Mouse (Mus musculus): ENCODE measurements around the gene Mrpl33. TPM values are rescaled to one million over a fixed set of nuclear protein-coding genes. Genes with fewer than 3 reads are reported as not detected.

The Mrpl33 gene
- total and polyA plus RNA-seq, 2 experiments: 11.5 to 65.1 TPM

GRCm38 (mm10) chr5:31598121-31598520 lies 1.4 kb downstream of the Mrpl33 start:
- 84% methylated on average over 7 of the region's 7 CpGs for WGBS
- H3K27ac ChIP-seq (replicated peaks; ENCODE audit: insufficient read depth, low read depth, low read length): no peak overlapping the region
- TF ChIP-seq POLR2A (IDR thresholded peaks at IDR 0.05; ENCODE audit: extremely low read depth, insufficient read depth, low read length) (no peak), CTCF (IDR thresholded peaks at IDR 0.05; ENCODE audit: low read depth, low read length) (no peak)

GRCm38 (mm10) chr5:31598579-31598978 lies 1.8 kb downstream of the Mrpl33 start:
- Histone ChIP-seq H3K36me3 (ENCODE audit: control insufficient read depth, insufficient read depth, low read length) (no peaks in the 10 kb centered on the region), H3K79me2 (ENCODE audit: control insufficient read depth, insufficient read depth, low read length) (no peaks in the 10 kb centered on the region), H3K4me1 (ENCODE audit: control insufficient read depth, insufficient read depth, low read length) (no peaks in the 10 kb centered on the region), H3K27ac (replicated peaks; ENCODE audit: insufficient read depth, low read depth, low read length) (no peak overlapping the region), H3K4me3 (ENCODE audit: insufficient read depth, low read depth, low read length) (no peak overlapping the region), H3K27me3 (ENCODE audit: control insufficient read depth, insufficient read depth, low read length) (no peaks in the 10 kb centered on the region), H3K9ac (ENCODE audit: low read depth, low read length) (no peak overlapping the region)
- 76% methylated on average over 4 of the region's 4 CpGs for WGBS
- peak; percentile 48 for TF ChIP-seq CTCF (IDR thresholded peaks at IDR 0.05; ENCODE audit: low read depth, low read length)
- TF ChIP-seq POLR2A (IDR thresholded peaks at IDR 0.05; ENCODE audit: extremely low read depth, insufficient read depth, low read length): no peak
- peak; percentile 8 for DNase-seq (ENCODE audit: extremely low read depth, low read depth, low spot score)

More at GRCm38 (mm10) chr5:31598121-31598520, 1.4 kb downstream of the Mrpl33 start:
- H3K27me3 ChIP-seq (ENCODE audit: control insufficient read depth, insufficient read depth, low read length): no peaks in the 10 kb centered on the region
- no peak for DNase-seq (ENCODE audit: extremely low read depth, low read depth, low spot score)
- H3K9ac ChIP-seq (ENCODE audit: low read depth, low read length): no peak overlapping the region
- H3K79me2 ChIP-seq (ENCODE audit: control insufficient read depth, insufficient read depth, low read length): no peaks in the 10 kb centered on the region
- H3K4me3 ChIP-seq (ENCODE audit: insufficient read depth, low read depth, low read length): no peak overlapping the region
- no peaks in the 10 kb centered on the region for H3K4me1 ChIP-seq (ENCODE audit: control insufficient read depth, insufficient read depth, low read length)
- no peaks in the 10 kb centered on the region for H3K36me3 ChIP-seq (ENCODE audit: control insufficient read depth, insufficient read depth, low read length)

GRCm38 (mm10) chr5:31599161-31599560 lies 2.4 kb downstream of the Mrpl33 start:
- no peaks in the 10 kb centered on the region for H3K27me3 ChIP-seq (ENCODE audit: control insufficient read depth, insufficient read depth, low read length)
- no peak overlapping the region for H3K27ac ChIP-seq (replicated peaks; ENCODE audit: insufficient read depth, low read depth, low read length)
- no peak for DNase-seq (ENCODE audit: extremely low read depth, low read depth, low spot score)
- peak; percentile 12; the same call in 1 of the 2 replicates for TF ChIP-seq CTCF (IDR thresholded peaks at IDR 0.05; ENCODE audit: low read depth, low read length)
- no peak for TF ChIP-seq POLR2A (IDR thresholded peaks at IDR 0.05; ENCODE audit: extremely low read depth, insufficient read depth, low read length)
- no peak overlapping the region for H3K9ac ChIP-seq (ENCODE audit: low read depth, low read length)
- H3K4me3 ChIP-seq (ENCODE audit: insufficient read depth, low read depth, low read length): no peak overlapping the region
- H3K4me1 ChIP-seq (ENCODE audit: control insufficient read depth, insufficient read depth, low read length): no peaks in the 10 kb centered on the region
- no peaks in the 10 kb centered on the region for H3K79me2 ChIP-seq (ENCODE audit: control insufficient read depth, insufficient read depth, low read length)
- 95% methylated on average over 2 of the region's 2 CpGs for WGBS
- no peaks in the 10 kb centered on the region for H3K36me3 ChIP-seq (ENCODE audit: control insufficient read depth, insufficient read depth, low read length)

GRCm38 (mm10) chr5:31601162-31601722 lies 4.5 kb downstream of the Mrpl33 start:
- Histone ChIP-seq H3K4me1 (ENCODE audit: control insufficient read depth, insufficient read depth, low read length) (no peaks in the 10 kb centered on the region), H3K4me3 (ENCODE audit: insufficient read depth, low read depth, low read length) (no peak overlapping the region), H3K9ac (ENCODE audit: low read depth, low read length) (no peak overlapping the region), H3K27me3 (ENCODE audit: control insufficient read depth, insufficient read depth, low read length) (no peaks in the 10 kb centered on the region), H3K27ac (replicated peaks; ENCODE audit: insufficient read depth, low read depth, low read length) (no peak overlapping the region), H3K36me3 (ENCODE audit: control insufficient read depth, insufficient read depth, low read length) (no peaks in the 10 kb centered on the region), H3K79me2 (ENCODE audit: control insufficient read depth, insufficient read depth, low read length) (no peaks in the 10 kb centered on the region)
- TF ChIP-seq POLR2A (IDR thresholded peaks at IDR 0.05; ENCODE audit: extremely low read depth, insufficient read depth, low read length): no peak
- TF ChIP-seq CTCF (IDR thresholded peaks at IDR 0.05; ENCODE audit: low read depth, low read length): no peak
- DNase-seq (ENCODE audit: extremely low read depth, low read depth, low spot score): no peak
- 87% methylated on average over 7 of the region's 7 CpGs for WGBS

GRCm38 (mm10) chr5:31602377-31602776 lies 5.6 kb downstream of the Mrpl33 start:
- Histone ChIP-seq H3K9ac (ENCODE audit: low read depth, low read length) (no peak overlapping the region), H3K27ac (replicated peaks; ENCODE audit: insufficient read depth, low read depth, low read length) (no peak overlapping the region)

GRCm38 (mm10) chr5:31603766-31604165 lies 7.0 kb downstream of the Mrpl33 start:
- H3K79me2 ChIP-seq (ENCODE audit: control insufficient read depth, insufficient read depth, low read length): no peaks in the 10 kb centered on the region
- DNase-seq (ENCODE audit: extremely low read depth, low read depth, low spot score): no peak
- H3K36me3 ChIP-seq (ENCODE audit: control insufficient read depth, insufficient read depth, low read length): no peaks in the 10 kb centered on the region
- no peak overlapping the region for H3K27ac ChIP-seq (replicated peaks; ENCODE audit: insufficient read depth, low read depth, low read length)
- H3K27me3 ChIP-seq (ENCODE audit: control insufficient read depth, insufficient read depth, low read length): no peaks in the 10 kb centered on the region
- no peak overlapping the region for H3K9ac ChIP-seq (ENCODE audit: low read depth, low read length)
- no peaks in the 10 kb centered on the region for H3K4me1 ChIP-seq (ENCODE audit: control insufficient read depth, insufficient read depth, low read length)
- H3K4me3 ChIP-seq (ENCODE audit: insufficient read depth, low read depth, low read length): no peak overlapping the region
- TF ChIP-seq CTCF (IDR thresholded peaks at IDR 0.05; ENCODE audit: low read depth, low read length) (no peak), POLR2A (IDR thresholded peaks at IDR 0.05; ENCODE audit: extremely low read depth, insufficient read depth, low read length) (no peak)
- 91% methylated on average over 6 of the region's 6 CpGs for whole genome bisulfite sequencing

More at GRCm38 (mm10) chr5:31602377-31602776, 5.6 kb downstream of the Mrpl33 start:
- peak; percentile 8 for DNase-seq (ENCODE audit: extremely low read depth, low read depth, low spot score)
- TF ChIP-seq POLR2A (IDR thresholded peaks at IDR 0.05; ENCODE audit: extremely low read depth, insufficient read depth, low read length): no peak
- TF ChIP-seq CTCF (IDR thresholded peaks at IDR 0.05; ENCODE audit: low read depth, low read length): no peak
- Histone ChIP-seq H3K79me2 (ENCODE audit: control insufficient read depth, insufficient read depth, low read length) (no peaks in the 10 kb centered on the region), H3K36me3 (ENCODE audit: control insufficient read depth, insufficient read depth, low read length) (no peaks in the 10 kb centered on the region), H3K27me3 (ENCODE audit: control insufficient read depth, insufficient read depth, low read length) (no peaks in the 10 kb centered on the region), H3K4me3 (ENCODE audit: insufficient read depth, low read depth, low read length) (no peak overlapping the region), H3K4me1 (ENCODE audit: control insufficient read depth, insufficient read depth, low read length) (no peaks in the 10 kb centered on the region)
- 92% methylated on average over 1 of the region's 1 CpGs for WGBS

Measured in liver, adult 2 months (tissue).